Mouse (Mus musculus): ENCODE results near the gene Gm44965. TPM values are rescaled to one million over a fixed set of nuclear protein-coding genes. Genes with fewer than 3 reads are reported as not detected.

Gm44965 gene
- polyA plus RNA-seq, 2 experiments, result not detected

DNA sequence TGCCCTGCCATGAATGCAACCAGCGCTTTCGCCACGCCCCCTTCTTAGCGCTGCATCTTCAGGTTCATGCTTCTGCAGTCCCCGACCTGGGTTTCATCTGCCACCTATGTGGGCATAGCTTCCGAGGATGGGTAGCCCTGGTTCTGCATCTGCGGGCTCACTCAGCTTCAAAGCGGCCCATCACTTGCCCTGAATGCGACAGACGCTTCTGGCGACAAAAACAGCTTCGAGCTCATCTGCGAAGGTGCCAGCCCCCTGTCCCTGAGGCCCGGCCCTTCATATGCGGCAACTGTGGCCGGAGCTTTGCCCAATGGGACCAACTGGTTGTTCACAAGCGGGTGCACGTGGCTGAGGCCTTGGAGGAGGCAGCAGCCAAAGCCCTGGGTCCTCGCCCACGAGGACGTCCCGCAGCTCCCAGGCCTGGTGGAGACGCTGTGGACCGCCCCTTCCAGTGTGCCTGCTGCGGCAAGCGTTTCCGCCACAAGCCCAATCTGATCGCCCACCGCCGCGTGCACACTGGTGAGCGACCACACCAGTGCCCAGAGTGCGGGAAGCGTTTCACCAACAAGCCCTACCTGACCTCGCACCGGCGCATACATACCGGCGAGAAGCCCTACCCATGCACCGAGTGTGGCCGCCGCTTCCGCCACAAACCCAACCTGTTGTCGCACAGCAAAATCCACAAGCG lies 2.9 kb downstream of the Gm44965 start:
- Histone ChIP-seq H3K36me3 (replicated peaks; ENCODE audit: control insufficient read depth, insufficient read depth, low read depth) (no peaks in the 10 kb centered on the region; the same call in 1 of the 2 replicates), H3K27me3 (ENCODE audit: control insufficient read depth, insufficient read depth, low read length) (no peaks in the 10 kb centered on the region), H3K4me3 (ENCODE audit: insufficient read depth in 1 of 2, low read depth in 2 of 2, low read length in 2 of 2) (no peak overlapping the region), H3K4me2 (ENCODE audit: low read depth) (no peak overlapping the region), H3K27ac (no peak overlapping the region), H3K9me3 (ENCODE audit: control insufficient read depth, low read length) (no peaks in the 10 kb centered on the region; the same call in 1 of the 2 replicates), H3K9ac (replicated peaks) (no peak overlapping the region), H3K4me1 (replicated peaks; ENCODE audit: control insufficient read depth in 2 of 2, insufficient read depth in 2 of 2, low read length in 1 of 2) (peaks cover 2 to 3% of the 10 kb centered on the region in 2 experiments; a peak in 2 of 4 replicates)
- DNase-seq (ENCODE audit: low read depth in 3 of 3, low spot score in 3 of 3) (no peak), ATAC-seq (ENCODE audit: insufficient read depth) (no peak)
- TF ChIP-seq CTCF (IDR thresholded peaks at IDR 0.05; ENCODE audit: low read depth) (no peak), EP300 (IDR thresholded peaks at IDR 0.05; ENCODE audit: low read depth) (no peak)
- 89% methylated on average over 45 of the region's 45 CpGs for WGBS (ENCODE audit: insufficient replicate concordance)

DNA sequence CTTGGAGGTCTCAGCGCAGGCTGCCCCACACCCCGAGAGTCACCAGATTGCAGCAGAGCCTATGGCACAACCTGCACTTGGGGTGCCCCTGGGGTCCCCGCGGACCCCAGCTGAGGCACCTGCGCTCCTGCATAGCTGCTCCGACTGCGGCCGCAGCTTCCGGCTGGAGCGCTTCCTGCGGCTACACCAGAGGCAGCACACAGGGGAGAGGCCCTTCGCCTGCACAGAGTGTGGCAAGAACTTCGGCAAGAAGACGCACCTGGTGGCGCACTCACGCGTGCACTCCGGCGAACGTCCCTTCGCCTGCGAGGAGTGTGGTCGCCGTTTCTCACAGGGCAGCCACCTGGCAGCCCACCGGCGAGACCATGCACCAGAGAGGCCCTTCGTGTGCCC lies 3.5 kb downstream of the Gm44965 start:
- Histone ChIP-seq H3K4me3 (ENCODE audit: insufficient read depth in 1 of 2, low read depth in 2 of 2, low read length in 2 of 2) (no peak overlapping the region), H3K9ac (replicated peaks) (no peak overlapping the region), H3K27ac (no peak overlapping the region), H3K4me2 (ENCODE audit: low read depth) (no peak overlapping the region), H3K4me1 (replicated peaks; ENCODE audit: control insufficient read depth in 2 of 2, insufficient read depth in 2 of 2, low read length in 1 of 2) (peaks cover 2% of the 10 kb centered on the region in 2 experiments; a peak in 2 of 4 replicates), H3K9me3 (ENCODE audit: control insufficient read depth, low read length) (no peaks in the 10 kb centered on the region; the same call in 1 of the 2 replicates), H3K36me3 (replicated peaks; ENCODE audit: control insufficient read depth, insufficient read depth, low read depth) (no peaks in the 10 kb centered on the region; the same call in 1 of the 2 replicates), H3K27me3 (ENCODE audit: control insufficient read depth, insufficient read depth, low read length) (no peaks in the 10 kb centered on the region)
- WGBS (ENCODE audit: insufficient replicate concordance), result 92% methylated on average over 27 of the region's 27 CpGs
- no peak for TF ChIP-seq CTCF (IDR thresholded peaks at IDR 0.05; ENCODE audit: low read depth)
- no peak for TF ChIP-seq EP300 (IDR thresholded peaks at IDR 0.05; ENCODE audit: low read depth)
- DNase-seq (ENCODE audit: low read depth in 3 of 3, low spot score in 3 of 3) (no peak), ATAC-seq (ENCODE audit: insufficient read depth) (no peak)

DNA sequence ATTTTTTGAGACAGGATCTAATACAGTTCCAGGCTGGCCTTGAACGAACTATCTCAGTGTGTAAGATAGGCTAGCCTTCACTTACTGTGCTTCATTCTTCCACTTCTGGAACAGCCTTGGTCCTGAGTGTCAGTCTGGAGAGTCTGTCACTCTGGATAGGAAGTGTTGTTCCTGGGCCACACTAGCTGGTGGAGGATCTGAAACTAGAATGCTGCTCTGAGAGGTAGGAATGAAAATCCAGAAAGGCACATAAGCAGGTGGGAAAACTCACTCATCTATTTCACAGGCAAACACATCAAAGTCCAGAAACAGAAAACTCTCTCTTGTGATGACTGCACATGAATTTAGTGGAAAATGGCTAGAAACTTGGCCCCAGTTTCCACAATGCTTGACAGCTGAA lies 6.9 kb downstream of the Gm44965 start:
- no peak overlapping the region for H3K4me3 ChIP-seq (ENCODE audit: insufficient read depth in 1 of 2, low read depth in 2 of 2, low read length in 2 of 2)
- DNase-seq (ENCODE audit: low read depth in 3 of 3, low spot score in 3 of 3) (no peak), ATAC-seq (ENCODE audit: insufficient read depth) (no peak)
- no peak overlapping the region for H3K9ac ChIP-seq (replicated peaks)
- H3K27ac ChIP-seq, result no peak overlapping the region
- H3K4me1 ChIP-seq (replicated peaks; ENCODE audit: control insufficient read depth in 2 of 2, insufficient read depth in 2 of 2, low read length in 1 of 2), result peaks cover 5 to 8% of the 10 kb centered on the region in 2 experiments
- TF ChIP-seq EP300 (IDR thresholded peaks at IDR 0.05; ENCODE audit: low read depth), result no peak
- TF ChIP-seq CTCF (IDR thresholded peaks at IDR 0.05; ENCODE audit: low read depth), result no peak
- H3K9me3 ChIP-seq (ENCODE audit: control insufficient read depth, low read length), result no peaks in the 10 kb centered on the region; the same call in 1 of the 2 replicates
- 69% methylated on average over 1 of the region's 1 CpGs for WGBS (ENCODE audit: insufficient replicate concordance)
- no peaks in the 10 kb centered on the region for H3K27me3 ChIP-seq (ENCODE audit: control insufficient read depth, insufficient read depth, low read length)
- H3K4me2 ChIP-seq (ENCODE audit: low read depth), result no peak overlapping the region
- H3K36me3 ChIP-seq (replicated peaks; ENCODE audit: control insufficient read depth, insufficient read depth, low read depth), result no peaks in the 10 kb centered on the region; the same call in 1 of the 2 replicates

DNA sequence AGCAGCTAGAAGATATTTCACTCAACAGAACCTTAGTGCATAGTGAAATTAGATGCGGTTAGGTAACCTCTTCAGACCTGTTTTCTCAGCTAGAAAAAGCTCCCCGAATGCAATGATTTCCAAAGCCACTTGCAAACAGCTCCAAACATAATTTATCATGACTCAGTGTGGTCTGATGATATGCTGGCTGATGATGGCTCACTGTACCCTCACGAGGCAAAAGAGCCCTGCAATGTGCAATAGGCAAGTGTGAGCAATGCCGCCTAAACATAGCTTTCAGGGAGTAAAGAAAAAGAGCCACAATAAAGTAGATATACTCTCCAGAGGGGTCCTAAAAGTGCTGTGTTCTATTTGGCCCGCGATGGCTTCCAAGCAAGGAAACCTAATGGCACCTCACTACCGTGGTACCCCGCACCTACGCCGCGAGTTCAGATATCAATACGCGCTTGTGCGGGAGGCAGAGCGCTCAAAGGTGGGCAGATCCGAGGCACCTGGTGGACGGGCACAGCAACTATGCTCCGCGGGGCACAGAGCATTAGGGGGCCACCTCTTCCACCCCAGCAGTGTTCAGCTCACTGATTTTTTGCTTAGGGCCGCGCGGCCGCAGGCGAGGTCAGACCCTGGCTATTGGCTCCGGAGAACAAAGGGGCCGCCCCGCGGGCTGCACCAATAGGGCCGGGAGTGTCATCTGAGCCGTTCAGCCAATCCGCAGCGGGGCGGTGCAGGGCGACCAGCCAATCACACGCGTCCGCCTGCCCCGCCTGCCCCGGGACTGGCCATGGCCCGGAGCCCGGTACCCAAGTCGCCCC lies 7.7 kb downstream of the Gm44965 start, which contains the start of gene Zfp775:
Gene Zfp775, plus strand, starts transcription at position 793 of the 809 bp plus-strand sequence.
- H3K4me2 ChIP-seq (ENCODE audit: low read depth), result peak within 1 kb of the TSS; percentile 96
- no peaks in the 10 kb centered on the region for H3K27me3 ChIP-seq (ENCODE audit: control insufficient read depth, insufficient read depth, low read length)
- H3K9ac ChIP-seq (replicated peaks), result peak within 1 kb of the TSS; percentile 66
- H3K4me1 ChIP-seq (replicated peaks; ENCODE audit: control insufficient read depth in 2 of 2, insufficient read depth in 2 of 2, low read length in 1 of 2), result peaks cover 5 to 8% of the 10 kb centered on the region in 2 experiments
- no peaks in the 10 kb centered on the region; the same call in 1 of the 2 replicates for H3K9me3 ChIP-seq (ENCODE audit: control insufficient read depth, low read length)
- no peaks in the 10 kb centered on the region; the same call in 1 of the 2 replicates for H3K36me3 ChIP-seq (replicated peaks; ENCODE audit: control insufficient read depth, insufficient read depth, low read depth)
- WGBS (ENCODE audit: insufficient replicate concordance), result 5% methylated on average over 42 of the region's 42 CpGs
- DNase-seq (ENCODE audit: low read depth in 3 of 3, low spot score in 3 of 3) (peak; percentile 76), ATAC-seq (ENCODE audit: insufficient read depth) (peak; percentile 99)
- TF ChIP-seq CTCF (IDR thresholded peaks at IDR 0.05; ENCODE audit: low read depth), result peak; percentile 18; the same call in 1 of the 2 replicates
- TF ChIP-seq EP300 (IDR thresholded peaks at IDR 0.05; ENCODE audit: low read depth), result no peak
- H3K27ac ChIP-seq, result peak within 1 kb of the TSS; percentile 42
- H3K4me3 ChIP-seq (ENCODE audit: insufficient read depth in 1 of 2, low read depth in 2 of 2, low read length in 2 of 2), result peak within 1 kb of the TSS; percentile 68 to 75
